Mouse (Mus musculus): ENCODE results near the gene Lzts2. TPM values are rescaled to one million over a fixed set of nuclear protein-coding genes. Genes with fewer than 3 reads are reported as not detected.
A peak's percentile ranks its signal among the peaks of the same experiment; 100 is the strongest.

The Lzts2 gene
- polyA plus RNA-seq, 1 experiment from 2014 or later: 40.1 TPM

GRCm38 (mm10) chr19:45021362-45021761, 7.1 kb downstream of the Lzts2 start:
- Histone ChIP-seq H3K4me1 (replicated peaks; ENCODE audit: control insufficient read depth, insufficient read depth) (peaks cover 2% of the 10 kb centered on the region), H3K36me3 (ENCODE audit: control insufficient read depth, insufficient read depth, low read length) (peaks cover 19% of the 10 kb centered on the region), H3K9ac (ENCODE audit: low read length) (peak overlapping the region; percentile 48), H3K27ac (replicated peaks) (no peak overlapping the region), H3K4me2 (replicated peaks; ENCODE audit: low read depth) (peak overlapping the region; percentile 43; the same call in 1 of the 2 replicates), H3K9me3 (ENCODE audit: control insufficient read depth, low read length) (no peaks in the 10 kb centered on the region), H3K27me3 (ENCODE audit: control insufficient read depth, insufficient read depth, low read length) (no peaks in the 10 kb centered on the region), H3K4me3 (ENCODE audit: low read depth, low read length) (peak overlapping the region; percentile 4; the same call in 1 of the 2 replicates)
- no peak for ATAC-seq (ENCODE audit: low FRiP score, low TSS enrichment)
- TF ChIP-seq EP300 (optimal IDR thresholded peaks at IDR 0.05): no peak
- TF ChIP-seq CTCF (IDR thresholded peaks at IDR 0.05; ENCODE audit: low read depth): no peak
- DNase-seq (ENCODE audit: low spot score): no peak
- WGBS: 76% methylated on average over 15 of the region's 15 CpGs

- Histone ChIP-seq H3K4me3 (ENCODE audit: low read depth, low read length) (no peak overlapping the region), H3K27me3 (ENCODE audit: control insufficient read depth, insufficient read depth, low read length) (no peaks in the 10 kb centered on the region), H3K27ac (replicated peaks) (no peak overlapping the region), H3K9me3 (ENCODE audit: control insufficient read depth, low read length) (no peaks in the 10 kb centered on the region), H3K4me1 (replicated peaks; ENCODE audit: control insufficient read depth, insufficient read depth) (peaks cover 2% of the 10 kb centered on the region; the same call in 1 of the 2 replicates), H3K9ac (ENCODE audit: low read length) (no peak overlapping the region), H3K4me2 (replicated peaks; ENCODE audit: low read depth) (no peak overlapping the region), H3K36me3 (ENCODE audit: control insufficient read depth, insufficient read depth, low read length) (peaks cover 28% of the 10 kb centered on the region)
- DNase-seq (ENCODE audit: low spot score): no peak
- TF ChIP-seq CTCF (IDR thresholded peaks at IDR 0.05; ENCODE audit: low read depth): no peak
- TF ChIP-seq EP300 (optimal IDR thresholded peaks at IDR 0.05): no peak
- no peak for ATAC-seq (ENCODE audit: low FRiP score, low TSS enrichment)
- 78% methylated on average over 11 of the region's 11 CpGs for WGBS
Measured at GRCm38 (mm10) chr19:45023993-45024392, 9.8 kb downstream of the Lzts2 start.

GRCm38 (mm10) chr19:45024775-45025174, 10.6 kb downstream of the Lzts2 start:
- 83% methylated on average over 20 of the region's 20 CpGs for WGBS

GRCm38 (mm10) chr19:45025937-45026568, 11.8 kb downstream of the Lzts2 start:
- ATAC-seq (ENCODE audit: low FRiP score, low TSS enrichment) (no peak), DNase-seq (ENCODE audit: low spot score) (no peak)
- no peaks in the 10 kb centered on the region for H3K27me3 ChIP-seq (ENCODE audit: control insufficient read depth, insufficient read depth, low read length)
- H3K4me2 ChIP-seq (replicated peaks; ENCODE audit: low read depth): no peak overlapping the region
- TF ChIP-seq CTCF (IDR thresholded peaks at IDR 0.05; ENCODE audit: low read depth) (no peak), EP300 (optimal IDR thresholded peaks at IDR 0.05) (no peak)
- H3K9me3 ChIP-seq (ENCODE audit: control insufficient read depth, low read length): no peaks in the 10 kb centered on the region
- peaks cover 6% of the 10 kb centered on the region for H3K4me1 ChIP-seq (replicated peaks; ENCODE audit: control insufficient read depth, insufficient read depth)
- WGBS: 87% methylated on average over 37 of the region's 37 CpGs
- H3K4me3 ChIP-seq (ENCODE audit: low read depth, low read length): no peak overlapping the region
- H3K9ac ChIP-seq (ENCODE audit: low read length): no peak overlapping the region
- peaks cover 28% of the 10 kb centered on the region for H3K36me3 ChIP-seq (ENCODE audit: control insufficient read depth, insufficient read depth, low read length)
- no peak overlapping the region; the same call in 1 of the 2 replicates for H3K27ac ChIP-seq (replicated peaks)

More at GRCm38 (mm10) chr19:45024775-45025174, 10.6 kb downstream of the Lzts2 start:
- H3K9ac ChIP-seq (ENCODE audit: low read length): no peak overlapping the region
- H3K36me3 ChIP-seq (ENCODE audit: control insufficient read depth, insufficient read depth, low read length): peaks cover 28% of the 10 kb centered on the region
- ATAC-seq (ENCODE audit: low FRiP score, low TSS enrichment) (no peak), DNase-seq (ENCODE audit: low spot score) (no peak)
- no peak overlapping the region for H3K4me3 ChIP-seq (ENCODE audit: low read depth, low read length)
- no peak overlapping the region for H3K27ac ChIP-seq (replicated peaks)
- H3K9me3 ChIP-seq (ENCODE audit: control insufficient read depth, low read length): no peaks in the 10 kb centered on the region
- H3K4me1 ChIP-seq (replicated peaks; ENCODE audit: control insufficient read depth, insufficient read depth): peaks cover 2% of the 10 kb centered on the region; the same call in 1 of the 2 replicates
- H3K4me2 ChIP-seq (replicated peaks; ENCODE audit: low read depth): no peak overlapping the region
- H3K27me3 ChIP-seq (ENCODE audit: control insufficient read depth, insufficient read depth, low read length): no peaks in the 10 kb centered on the region
- TF ChIP-seq EP300 (optimal IDR thresholded peaks at IDR 0.05): no peak
- no peak for TF ChIP-seq CTCF (IDR thresholded peaks at IDR 0.05; ENCODE audit: low read depth)

- ATAC-seq (ENCODE audit: low FRiP score, low TSS enrichment) (no peak), DNase-seq (ENCODE audit: low spot score) (no peak)
- H3K9me3 ChIP-seq (ENCODE audit: control insufficient read depth, low read length): no peaks in the 10 kb centered on the region
- TF ChIP-seq CTCF (IDR thresholded peaks at IDR 0.05; ENCODE audit: low read depth) (no peak), EP300 (optimal IDR thresholded peaks at IDR 0.05) (no peak)
- H3K4me1 ChIP-seq (replicated peaks; ENCODE audit: control insufficient read depth, insufficient read depth): peaks cover 10% of the 10 kb centered on the region
- H3K27me3 ChIP-seq (ENCODE audit: control insufficient read depth, insufficient read depth, low read length): no peaks in the 10 kb centered on the region
- H3K9ac ChIP-seq (ENCODE audit: low read length): no peak overlapping the region
- H3K27ac ChIP-seq (replicated peaks): peak overlapping the region; percentile 13; the same call in 1 of the 2 replicates
- WGBS: 58% methylated on average over 6 of the region's 6 CpGs
- no peak overlapping the region for H3K4me3 ChIP-seq (ENCODE audit: low read depth, low read length)
- peaks cover 28% of the 10 kb centered on the region for H3K36me3 ChIP-seq (ENCODE audit: control insufficient read depth, insufficient read depth, low read length)
- no peak overlapping the region for H3K4me2 ChIP-seq (replicated peaks; ENCODE audit: low read depth)
Measured at GRCm38 (mm10) chr19:45026958-45027670, 12.9 kb downstream of the Lzts2 start.

- H3K9ac ChIP-seq (ENCODE audit: low read length): no peak overlapping the region
- peaks cover 28% of the 10 kb centered on the region for H3K36me3 ChIP-seq (ENCODE audit: control insufficient read depth, insufficient read depth, low read length)
- peaks cover 10% of the 10 kb centered on the region for H3K4me1 ChIP-seq (replicated peaks; ENCODE audit: control insufficient read depth, insufficient read depth)
- ATAC-seq (ENCODE audit: low FRiP score, low TSS enrichment): no peak
- H3K4me2 ChIP-seq (replicated peaks; ENCODE audit: low read depth): no peak overlapping the region
- peak; percentile 55 for DNase-seq (ENCODE audit: low spot score)
- H3K9me3 ChIP-seq (ENCODE audit: control insufficient read depth, low read length): no peaks in the 10 kb centered on the region
- H3K27ac ChIP-seq (replicated peaks): peak overlapping the region; percentile 13; the same call in 1 of the 2 replicates
- H3K27me3 ChIP-seq (ENCODE audit: control insufficient read depth, insufficient read depth, low read length): no peaks in the 10 kb centered on the region
- TF ChIP-seq CTCF (IDR thresholded peaks at IDR 0.05; ENCODE audit: low read depth) (no peak), EP300 (optimal IDR thresholded peaks at IDR 0.05) (no peak)
- WGBS: 87% methylated on average over 6 of the region's 6 CpGs
- H3K4me3 ChIP-seq (ENCODE audit: low read depth, low read length): no peak overlapping the region
Measured at GRCm38 (mm10) chr19:45027848-45028247, 13.6 kb downstream of the Lzts2 start.
